Mouse (Mus musculus): ENCODE data around the gene Gm14444.
"Not testable (repeated sequence)": the region's sequence is repeated elsewhere in the genome, so short reads cannot be mapped to it uniquely, and the experiment has no call there.

Gene Gm14444

DNA sequence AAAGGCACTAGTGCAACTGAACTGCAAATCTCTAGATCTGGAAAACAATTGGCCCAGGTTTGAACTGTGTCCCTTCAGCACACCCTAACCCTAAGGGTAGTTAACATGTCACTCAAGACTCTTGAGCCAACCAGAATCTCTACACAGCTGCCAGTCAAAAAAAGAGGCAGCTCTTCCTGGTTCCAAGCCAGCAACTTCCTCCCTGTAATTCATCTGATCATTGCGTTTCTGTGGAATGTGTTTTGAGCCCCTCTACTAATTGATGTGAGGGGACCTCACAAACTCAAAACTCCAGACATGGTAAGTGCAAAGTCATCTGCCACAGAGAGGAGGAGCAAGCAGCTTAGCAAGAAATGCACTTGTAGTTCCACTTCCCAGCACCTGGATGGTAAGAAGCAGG is at the start of gene Gm14444:
TSS of gene Gm14444 (plus strand) at position 220 of the 400 bp plus-strand sequence.
- DNase-seq = not testable (repeated sequence)

DNA sequence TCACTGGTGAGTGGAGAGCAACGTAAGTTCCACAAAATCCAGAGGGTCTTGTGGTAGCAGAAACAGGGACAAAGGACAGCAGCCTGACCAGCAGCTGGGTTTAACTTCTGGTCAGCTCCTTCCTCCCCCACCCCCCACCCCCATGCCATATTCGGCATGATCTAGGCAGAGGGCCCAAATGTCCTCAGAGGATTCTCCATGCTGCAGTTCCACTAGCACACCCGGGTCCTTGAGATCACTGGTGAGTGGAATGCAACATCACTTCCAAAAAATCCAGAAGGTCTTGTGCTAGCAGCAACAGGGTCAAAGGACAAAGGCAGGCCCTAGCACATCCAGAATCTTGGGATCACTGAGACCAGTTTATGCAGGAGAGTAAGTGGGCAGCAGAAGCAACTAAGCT is 44.6 kb upstream of the Gm14444 start:
- DNase-seq = not testable (repeated sequence)

DNA sequence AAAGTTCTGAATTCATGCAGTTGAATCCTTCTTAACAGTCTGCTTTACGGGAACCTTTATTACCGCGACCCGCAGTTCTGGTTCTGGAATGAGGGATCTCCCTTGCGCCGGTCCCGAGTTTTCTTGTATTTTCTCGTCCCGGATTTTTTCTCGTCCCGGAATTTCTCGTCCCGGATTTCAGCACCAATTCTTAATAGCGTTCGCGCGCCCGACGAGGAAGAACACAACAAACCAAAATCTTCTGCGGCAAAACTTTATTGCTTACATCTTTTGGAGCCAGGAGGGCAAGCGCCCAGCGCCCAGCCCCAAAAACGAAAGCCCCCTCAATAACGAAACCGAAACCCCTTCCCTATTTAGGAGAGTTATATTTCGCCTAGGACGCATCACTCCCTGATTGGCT is 34.2 kb downstream of the Gm14444 start:
- DNase-seq = not testable (repeated sequence)

DNA sequence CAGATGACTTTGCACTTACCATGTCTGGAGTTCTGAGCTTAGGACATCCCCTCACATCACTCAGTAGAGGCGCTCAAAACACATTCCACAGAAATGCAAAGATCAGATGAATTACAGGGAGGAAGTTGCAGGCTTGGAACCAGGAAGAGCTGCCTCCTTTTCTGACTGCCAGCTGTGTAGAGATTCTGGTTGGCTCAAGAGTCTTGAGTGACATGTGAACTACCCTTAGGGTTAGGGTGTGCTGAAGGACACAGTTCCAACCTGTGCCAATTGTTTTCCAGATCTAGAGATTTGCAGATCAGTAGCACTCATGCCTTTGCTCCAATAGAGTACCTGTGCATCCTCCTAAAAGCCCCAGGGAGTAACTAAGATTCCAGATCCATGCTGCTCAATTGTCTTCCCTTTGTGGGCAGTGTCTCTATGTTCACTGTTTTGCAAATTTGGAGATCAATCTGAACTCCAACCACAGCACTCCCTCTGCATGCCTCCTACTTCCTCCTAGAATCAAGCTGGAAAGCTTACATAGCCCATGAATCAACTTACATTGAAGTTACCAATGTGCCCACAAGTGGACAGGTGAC is 57.7 kb downstream of the Gm14444 start, which contains the start of gene Gm14393:
TSS of gene Gm14393 (minus strand) at position 101 of the 581 bp plus-strand sequence.
- not testable (repeated sequence) for DNase-seq

Data from thymus, postnatal 25 days (tissue).